21 mouse cellular contexts compared by ENCODE assay signal in the genomic region with DNA sequence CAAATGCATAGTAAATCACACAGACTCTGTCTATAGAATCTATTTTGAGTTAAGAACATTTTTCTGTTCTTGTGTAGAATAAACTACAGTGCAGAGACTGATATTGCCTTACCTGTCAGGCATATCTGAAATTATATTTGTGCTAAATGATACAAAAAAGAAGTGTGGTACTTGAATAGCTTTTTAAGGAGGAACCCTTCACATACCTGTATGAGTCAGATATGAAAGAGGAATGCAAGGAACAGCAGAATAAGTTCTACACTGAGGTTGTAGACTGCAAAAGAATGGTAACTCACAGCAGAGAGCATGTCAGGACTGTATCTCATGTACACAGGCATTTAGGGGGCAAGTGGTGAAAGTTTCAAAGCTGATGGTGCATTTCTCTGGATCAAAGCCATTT.
DNase-seq lines count a peak whose midpoint lies in the region; ATAC-seq and TF ChIP-seq lines count a peak whose summit lies in the region.
"Had no signal": no experiment of that assay in that cellular context is flagged by ENCODE, and none has a peak within 500 bp of the region (broad histone marks: within the 10 kb centered on the region; RNA-seq: fewer than 3 reads in every experiment).

No protein-coding gene starts in this region.

- TF ChIP-seq CTCF in lung, postnatal 0 days (IDR thresholded peaks at IDR 0.05) = no peak

- ATAC-seq in lung, embryonic 16.5 days (ENCODE audit: low read depth) = peak; percentile 56
- peak; percentile 69 for ATAC-seq in lung, postnatal 0 days
- ATAC-seq: activated CD4-positive, CD25-positive, alpha-beta regulatory T cell, adult 4 months; CD4-positive, CD25-positive, alpha-beta regulatory T cell, adult 4 months; Patski had no signal

- no peaks in the 10 kb centered on the region for H3K4me1 ChIP-seq in lung, embryonic 16.5 days (replicated peaks; ENCODE audit: control insufficient read depth, insufficient read depth, low read length)
- H3K4me1 ChIP-seq in lung, postnatal 0 days (ENCODE audit: insufficient read depth, low read depth, low read length) = no peaks in the 10 kb centered on the region

- no peaks in the 10 kb centered on the region for H3K36me3 ChIP-seq in lung, embryonic 16.5 days (ENCODE audit: control insufficient read depth, insufficient read depth, low read length)
- no peaks in the 10 kb centered on the region for H3K36me3 ChIP-seq in lung, postnatal 0 days (ENCODE audit: insufficient read depth, low read length)
- H3K36me3 ChIP-seq: G1E had no signal

- no peak for DNase-seq in lung, adult 18-20 months
- DNase-seq in lung, postnatal 0 days (ENCODE audit: low spot score) = peak; percentile 31
- DNase-seq in lung, postnatal 10 days = no peak
- peak; percentile 1 for DNase-seq in lung, postnatal 25 days (ENCODE audit: low spot score)
- no peak for DNase-seq in lung, postnatal 4 days
- DNase-seq: adrenal gland, adult 2 months; adrenal gland, adult 8-10 months; adrenal gland, postnatal 10 days; adrenal gland, postnatal 14 days; adrenal gland, postnatal 25 days; adrenal gland, postnatal 36 days; B cell, adult 2 months; cerebellum, adult 11 months; cerebellum, adult 11-12 months; cerebellum, adult 18-20 months had no signal

- H3K9me3 ChIP-seq in lung, embryonic 16.5 days (ENCODE audit: control insufficient read depth, low read length) = no peaks in the 10 kb centered on the region
- H3K9me3 ChIP-seq in lung, postnatal 0 days (ENCODE audit: low read length) = no peaks in the 10 kb centered on the region
- H3K9me3 ChIP-seq: G1E had no signal

- no peak overlapping the region for H3K9ac ChIP-seq in lung, embryonic 16.5 days (ENCODE audit: low read length)
- no peak overlapping the region for H3K9ac ChIP-seq in lung, postnatal 0 days (replicated peaks; ENCODE audit: low read depth)

- no peaks in the 10 kb centered on the region for H3K27me3 ChIP-seq in lung, embryonic 16.5 days (ENCODE audit: control insufficient read depth, insufficient read depth, low read depth, low read length)
- H3K27me3 ChIP-seq in lung, postnatal 0 days (replicated peaks; ENCODE audit: insufficient read depth, low read length) = no peaks in the 10 kb centered on the region
- H3K27me3 ChIP-seq: CH12.LX had no signal

- H3K27ac ChIP-seq in lung, embryonic 16.5 days (ENCODE audit: low read length) = no peak overlapping the region
- no peak overlapping the region for H3K27ac ChIP-seq in lung, postnatal 0 days (ENCODE audit: low read length)

- peak; percentile 85 for TF ChIP-seq EP300 in lung, postnatal 0 days (IDR thresholded peaks at IDR 0.05)

- H3K4me3 ChIP-seq in lung, embryonic 16.5 days (ENCODE audit: low read length) = no peak overlapping the region
- no peak overlapping the region for H3K4me3 ChIP-seq in lung, postnatal 0 days (ENCODE audit: low read depth, low read length)

- no peak overlapping the region for H3K4me2 ChIP-seq in lung, embryonic 16.5 days (ENCODE audit: low read depth, low read length)
- H3K4me2 ChIP-seq in lung, postnatal 0 days (replicated peaks; ENCODE audit: low read depth, low read length) = no peak overlapping the region

Comparison
In these comparisons a context has a peak if more than half of its experiments do, and no peak if none do; other contexts are left out.
1. DNase-seq: peak in lung, postnatal 0 days (single experiment) and lung, postnatal 25 days (single experiment); none in lung, adult 18-20 months (0 of 2), lung, postnatal 10 days (single experiment) and lung, postnatal 4 days (0 of 2).